Mouse (Mus musculus) liver, embryonic 14.5 days (tissue): ENCODE results near the gene Mast3.

Source experiments
- CTCF ChIP-seq: IDR thresholded peaks from 2 replicates; pipeline ENCODE4 v1.5.1; 2016; ENCODE audit warnings: antibody characterized with exemption, low read depth, control low read depth
- EP300 ChIP-seq: IDR thresholded peaks from 2 replicates; pipeline ENCODE4 v1.6.1; 2016; ENCODE audit warnings: antibody characterized with exemption, low read depth

- no peak for TF ChIP-seq CTCF
- TF ChIP-seq EP300 = no peak
Observed at GRCm38 (mm10) chr8:70745691-70746220, 59.1 kb downstream of the Mast3 start.
